ENCODE assay signal across 20 mouse cellular contexts in genomic region chr8:125049051-125049750, GRCm38 (mm10).
"Had no signal": no experiment of that assay in that cellular context is flagged by ENCODE, and none has a peak within 500 bp of the region (broad histone marks: within the 10 kb centered on the region; RNA-seq: fewer than 3 reads in every experiment).

No protein-coding gene starts in this region.

- H3K36me3 ChIP-seq: kidney, embryonic 15.5 days; limb, embryonic 12.5 days; limb, embryonic 15.5 days; midbrain, embryonic 12.5 days; midbrain, embryonic 15.5 days had no signal

- ATAC-seq: liver, postnatal 0 days; lung, postnatal 0 days; midbrain, embryonic 15.5 days had no signal

- H3K9me3 ChIP-seq: kidney, embryonic 15.5 days; limb, embryonic 12.5 days; limb, embryonic 15.5 days; midbrain, embryonic 15.5 days; neural tube, embryonic 13.5 days had no signal

- DNase-seq: kidney, postnatal 10 days; kidney, postnatal 36 days; left cerebral cortex, postnatal 4 days; liver, postnatal 0 days; lung, embryonic 14.5 days; retina, postnatal 1 day; right cerebral cortex, postnatal 4 days; thymus, adult 18-20 months; thymus, postnatal 36 days had no signal

- H3K27ac ChIP-seq: kidney, embryonic 15.5 days; limb, embryonic 12.5 days; limb, embryonic 15.5 days; liver, embryonic 14.5 days; macrophage; midbrain, embryonic 12.5 days; midbrain, embryonic 15.5 days; neural tube, embryonic 13.5 days had no signal

- H3K9ac ChIP-seq: kidney, embryonic 15.5 days; limb, embryonic 12.5 days; limb, embryonic 15.5 days; liver, embryonic 14.5 days; liver, postnatal 0 days; lung, embryonic 14.5 days; midbrain, embryonic 12.5 days; midbrain, embryonic 15.5 days; neural tube, embryonic 13.5 days had no signal

- H3K4me2 ChIP-seq: kidney, embryonic 15.5 days; limb, embryonic 12.5 days; limb, embryonic 15.5 days; liver, embryonic 11.5 days; lung, embryonic 14.5 days; midbrain, embryonic 12.5 days; midbrain, embryonic 15.5 days; neural tube, embryonic 13.5 days had no signal

- H3K4me3 ChIP-seq: kidney, embryonic 15.5 days; limb, embryonic 12.5 days; limb, embryonic 15.5 days; midbrain, embryonic 12.5 days; midbrain, embryonic 15.5 days; myocyte; neural tube, embryonic 13.5 days had no signal
